Mouse (Mus musculus) heart, embryonic 12.5 days (tissue): Measurements from ENCODE around the gene Apoc4. TPM values are rescaled to one million over a fixed set of nuclear protein-coding genes. Genes with fewer than 3 reads are reported as not detected.

Source experiments
- ATAC-seq: fragments of 200-750 bp; cut with Nextera tagmentation; 2 replicates; pipeline ENCODE4 v1.8.0; 2017; ENCODE audit warnings: moderate TSS enrichment, moderate library complexity; ENCODE audit not compliant: insufficient number of reproducible peaks, low FRiP score
- H3K27ac ChIP-seq: fragments of 300-500 bp; sonication (generic); 2 replicates; pipeline ENCODE4 v1.5.1; 2016; ENCODE audit warnings: mild to moderate bottlenecking, moderate library complexity; ENCODE audit not compliant: poor library complexity, severe bottlenecking
- H3K27me3 ChIP-seq: fragments of 300-500 bp; sonication (generic); replicated peaks from 2 replicates; pipeline ENCODE4 v1.6.1; 2016; ENCODE audit warnings: mild to moderate bottlenecking, moderate library complexity
- H3K36me3 ChIP-seq: fragments of 300-500 bp; sonication (generic); 2 replicates; pipeline ENCODE4 v1.6.1; 2016; ENCODE audit warnings: mild to moderate bottlenecking, moderate library complexity
- H3K4me1 ChIP-seq: fragments of 300-500 bp; sonication (generic); replicated peaks from 2 replicates; pipeline ENCODE4 v1.6.1; 2016; ENCODE audit warnings: mild to moderate bottlenecking
- H3K4me2 ChIP-seq: fragments of 300-500 bp; sonication (generic); 2 replicates; pipeline ENCODE4 v1.6.1; 2016; ENCODE audit warnings: mild to moderate bottlenecking, moderate library complexity
- H3K4me3 ChIP-seq: fragments of 300-500 bp; sonication (generic); 2 replicates; pipeline ENCODE4 v1.5.1; 2016; ENCODE audit warnings: mild to moderate bottlenecking
- H3K9ac ChIP-seq: fragments of 300-500 bp; sonication (generic); 2 replicates; pipeline ENCODE4 v1.6.1; 2016; ENCODE audit warnings: mild to moderate bottlenecking, moderate library complexity
- H3K9me3 ChIP-seq: fragments of 300-500 bp; sonication (generic); replicated peaks from 2 replicates; pipeline ENCODE4 v1.6.1; 2016; ENCODE audit warnings: mild to moderate bottlenecking, moderate library complexity
- WGBS: fragments of 180-500 bp; shearing (Covaris S2); methylation state at CpG from one replicate; pipeline ENCODE4 v1.1.7; 2016; 5-methylcytosine and 5-hydroxymethylcytosine counted together
- polyA plus RNA-seq: library from polyadenylated mRNA; unstranded; fragments of >200 nt; fragmentation: Nextera tagmentation; extraction: Ambion mirVana; gene quantifications from 2 replicates; pipeline ENCODE4 v1.2.1, GENCODE M21; 2016

The Apoc4 gene
- polyA plus RNA-seq, 1 experiment from 2014 or later: 0.41 TPM

- peaks cover 68% of the 10 kb centered on the region for H3K36me3 ChIP-seq
- H3K9ac ChIP-seq: peak overlapping the region; percentile 95
- peak overlapping the region; percentile 88 for H3K4me3 ChIP-seq
- H3K4me1 ChIP-seq: peaks cover 23% of the 10 kb centered on the region
- H3K27me3 ChIP-seq: no peaks in the 10 kb centered on the region
- H3K9me3 ChIP-seq: no peaks in the 10 kb centered on the region
- H3K4me2 ChIP-seq: peak overlapping the region; percentile 88
- ATAC-seq: peak; percentile 0; the same call in 1 of the 2 replicates
- under 1% methylated on average over 38 of the region's 39 CpGs for WGBS
- H3K27ac ChIP-seq: peak overlapping the region; percentile 72
Observed at GRCm38 (mm10) chr7:19714836-19715235, 33.6 kb upstream of the Apoc4 start.

GRCm38 (mm10) chr7:19713598-19713997 is 32.3 kb upstream of the Apoc4 start:
- Histone ChIP-seq H3K9me3 (no peaks in the 10 kb centered on the region), H3K9ac (no peak overlapping the region), H3K4me2 (peak overlapping the region; percentile 88), H3K4me3 (peak overlapping the region; percentile 88; the same call in 1 of the 2 replicates), H3K27ac (no peak overlapping the region), H3K4me1 (peaks cover 23% of the 10 kb centered on the region), H3K27me3 (no peaks in the 10 kb centered on the region), H3K36me3 (peaks cover 68% of the 10 kb centered on the region)
- no peak for ATAC-seq
- 83% methylated on average over 9 of the region's 9 CpGs for WGBS

GRCm38 (mm10) chr7:19713196-19713595 is 31.9 kb upstream of the Apoc4 start:
- Histone ChIP-seq H3K4me2 (no peak overlapping the region), H3K4me3 (no peak overlapping the region), H3K4me1 (peaks cover 23% of the 10 kb centered on the region), H3K36me3 (peaks cover 67% of the 10 kb centered on the region), H3K27me3 (no peaks in the 10 kb centered on the region), H3K9me3 (no peaks in the 10 kb centered on the region), H3K9ac (no peak overlapping the region), H3K27ac (no peak overlapping the region)
- 48% methylated on average over 4 of the region's 4 CpGs for WGBS
- no peak for ATAC-seq

GRCm38 (mm10) chr7:19712414-19712813 is 31.1 kb upstream of the Apoc4 start:
- Histone ChIP-seq H3K9ac (no peak overlapping the region), H3K4me1 (peaks cover 23% of the 10 kb centered on the region), H3K4me2 (no peak overlapping the region), H3K36me3 (peaks cover 68% of the 10 kb centered on the region), H3K9me3 (no peaks in the 10 kb centered on the region), H3K27me3 (no peaks in the 10 kb centered on the region), H3K27ac (no peak overlapping the region), H3K4me3 (no peak overlapping the region)
- WGBS: 78% methylated on average over 4 of the region's 4 CpGs
- ATAC-seq: no peak

GRCm38 (mm10) chr7:19710650-19711049 is 29.4 kb upstream of the Apoc4 start:
- 93% methylated on average over 10 of the region's 10 CpGs for WGBS
- H3K4me2 ChIP-seq: no peak overlapping the region
- peaks cover 19% of the 10 kb centered on the region for H3K4me1 ChIP-seq
- no peak for ATAC-seq
- peaks cover 75% of the 10 kb centered on the region for H3K36me3 ChIP-seq
- H3K4me3 ChIP-seq: no peak overlapping the region
- no peak overlapping the region for H3K9ac ChIP-seq
- no peak overlapping the region for H3K27ac ChIP-seq
- H3K27me3 ChIP-seq: no peaks in the 10 kb centered on the region
- H3K9me3 ChIP-seq: no peaks in the 10 kb centered on the region

- WGBS: 92% methylated on average over 7 of the region's 7 CpGs
Observed at GRCm38 (mm10) chr7:19705271-19705670, 24.0 kb upstream of the Apoc4 start.

GRCm38 (mm10) chr7:19704475-19704874 is 23.2 kb upstream of the Apoc4 start:
- Histone ChIP-seq H3K4me3 (no peak overlapping the region), H3K27me3 (no peaks in the 10 kb centered on the region), H3K9ac (no peak overlapping the region), H3K9me3 (no peaks in the 10 kb centered on the region), H3K4me1 (peaks cover 21% of the 10 kb centered on the region), H3K27ac (no peak overlapping the region), H3K36me3 (peaks cover 72% of the 10 kb centered on the region), H3K4me2 (no peak overlapping the region)
- no peak for ATAC-seq
- WGBS: 87% methylated on average over 4 of the region's 4 CpGs

More at GRCm38 (mm10) chr7:19705271-19705670, 24.0 kb upstream of the Apoc4 start:
- Histone ChIP-seq H3K9me3 (no peaks in the 10 kb centered on the region), H3K27me3 (no peaks in the 10 kb centered on the region), H3K9ac (no peak overlapping the region), H3K27ac (no peak overlapping the region), H3K4me3 (no peak overlapping the region), H3K4me2 (no peak overlapping the region), H3K36me3 (peaks cover 78% of the 10 kb centered on the region), H3K4me1 (peaks cover 18% of the 10 kb centered on the region)
- no peak for ATAC-seq

GRCm38 (mm10) chr7:19702859-19703555 is 21.7 kb upstream of the Apoc4 start:
- WGBS: 85% methylated on average over 16 of the region's 16 CpGs
- H3K9ac ChIP-seq: peak overlapping the region; percentile 28
- H3K9me3 ChIP-seq: no peaks in the 10 kb centered on the region
- ATAC-seq: no peak
- H3K27ac ChIP-seq: no peak overlapping the region
- H3K4me1 ChIP-seq: peaks cover 31% of the 10 kb centered on the region
- H3K4me3 ChIP-seq: no peak overlapping the region
- H3K4me2 ChIP-seq: no peak overlapping the region
- H3K36me3 ChIP-seq: peaks cover 59% of the 10 kb centered on the region
- no peaks in the 10 kb centered on the region for H3K27me3 ChIP-seq

- Histone ChIP-seq H3K4me3 (no peak overlapping the region), H3K9me3 (no peaks in the 10 kb centered on the region), H3K4me2 (peak overlapping the region; percentile 32; the same call in 1 of the 2 replicates), H3K9ac (peak overlapping the region; percentile 64), H3K27me3 (no peaks in the 10 kb centered on the region), H3K4me1 (peaks cover 31% of the 10 kb centered on the region), H3K36me3 (peaks cover 54% of the 10 kb centered on the region), H3K27ac (peak overlapping the region; percentile 65)
- WGBS: 27% methylated on average over 22 of the region's 22 CpGs
- peak; percentile 67 for ATAC-seq
Observed at GRCm38 (mm10) chr7:19701069-19701761, 19.9 kb upstream of the Apoc4 start.

- Histone ChIP-seq H3K4me2 (peak overlapping the region; percentile 32; the same call in 1 of the 2 replicates), H3K4me3 (no peak overlapping the region), H3K36me3 (peaks cover 56% of the 10 kb centered on the region), H3K4me1 (peaks cover 39% of the 10 kb centered on the region), H3K9me3 (no peaks in the 10 kb centered on the region), H3K9ac (peak overlapping the region; percentile 64), H3K27me3 (no peaks in the 10 kb centered on the region), H3K27ac (peak overlapping the region; percentile 65)
- 47% methylated on average over 12 of the region's 12 CpGs for WGBS
- no peak for ATAC-seq
Observed at GRCm38 (mm10) chr7:19700299-19701068, 19.2 kb upstream of the Apoc4 start.

- WGBS: 68% methylated on average over 4 of the region's 4 CpGs
- no peaks in the 10 kb centered on the region for H3K27me3 ChIP-seq
- peak overlapping the region; percentile 68; the same call in 1 of the 2 replicates for H3K9ac ChIP-seq
- peak overlapping the region; percentile 86; the same call in 1 of the 2 replicates for H3K4me2 ChIP-seq
- H3K36me3 ChIP-seq: peaks cover 50% of the 10 kb centered on the region
- H3K4me3 ChIP-seq: no peak overlapping the region
- no peak for ATAC-seq
- H3K4me1 ChIP-seq: peaks cover 42% of the 10 kb centered on the region
- H3K27ac ChIP-seq: 0 out of 2 replicates have a peak overlapping the region, but pooled peaks have one; percentile 61
- H3K9me3 ChIP-seq: no peaks in the 10 kb centered on the region
Observed at GRCm38 (mm10) chr7:19699827-19700148, 18.5 kb upstream of the Apoc4 start.
